Mouse (Mus musculus): ENCODE results near the gene Sgip1. TPM values are rescaled to one million over a fixed set of nuclear protein-coding genes. Genes with fewer than 3 reads are reported as not detected.

The Sgip1 gene
- polyA plus RNA-seq, 1 experiment from 2014 or later, result 78.3 TPM

Other genes with a start within 250 kb of the Sgip1 start
- gene Tctex1d1, start 237.3 kb downstream of the Sgip1 start, polyA plus RNA-seq (2015; fragmentation: Nextera tagmentation; extraction: Ambion mirVana), result 2.7 and 3.2 TPM in 2 replicates